Mouse (Mus musculus): ENCODE data around the gene Cpne8.

DNA sequence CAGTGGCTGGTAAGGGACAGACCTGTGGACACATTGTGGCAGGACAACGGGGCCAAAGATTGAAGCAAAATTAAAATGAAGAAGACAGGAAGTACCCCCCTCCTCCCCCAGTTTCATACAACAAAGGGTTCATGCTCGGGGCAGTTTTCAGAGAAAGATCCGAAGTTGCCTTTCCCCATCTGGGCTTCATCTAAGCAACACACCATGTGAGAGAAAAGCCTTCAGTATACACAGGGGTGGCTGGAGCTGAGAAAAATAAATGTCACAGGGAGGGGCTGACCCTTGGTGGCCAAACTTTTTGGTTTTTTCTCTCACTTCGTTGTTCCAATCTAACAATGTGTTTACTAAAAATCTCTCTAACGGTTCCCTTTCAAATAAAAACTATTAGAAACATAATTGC lies 135.8 kb downstream of the Cpne8 start:
- TF ChIP-seq GATA1 (IDR thresholded peaks at IDR 0.05; ENCODE audit: low read length): no peak
- no peak for TF ChIP-seq TAL1 (IDR thresholded peaks at IDR 0.05; ENCODE audit: low read length)

Data from erythroblast, embryonic 14.5 days (primary cell).